Mouse (Mus musculus) midbrain, postnatal 0 days (tissue): ENCODE results near the gene Tinagl1. TPM values are rescaled to one million over a fixed set of nuclear protein-coding genes. Genes with fewer than 3 reads are reported as not detected.
A peak's percentile ranks its signal among the peaks of the same experiment; 100 is the strongest.

Source experiments
- ATAC-seq: fragments of 200-750 bp; cut with Nextera tagmentation; 2 replicates; pipeline ENCODE4 v1.8.0; 2017; ENCODE audit warnings: moderate number of reproducible peaks, mild to moderate bottlenecking, moderate TSS enrichment, moderate library complexity; ENCODE audit not compliant: low FRiP score
- DNase-seq: peaks from one replicate; pipeline ENCODE4 v3.0.0-alpha.2; 2015; ENCODE audit warnings: low spot score
- H3K27ac ChIP-seq: fragments of 300-500 bp; sonication (generic); 2 replicates; pipeline ENCODE4 v1.5.1; 2014; ENCODE audit warnings: low read depth, mild to moderate bottlenecking, low read length, mixed read lengths
- H3K27me3 ChIP-seq: fragments of 300-500 bp; sonication (generic); 2 replicates; pipeline ENCODE4 v1.6.1; 2014; ENCODE audit warnings: low read length, control low read depth, mixed read lengths; ENCODE audit not compliant: insufficient read depth
- H3K36me3 ChIP-seq: fragments of 300-500 bp; sonication (generic); 2 replicates; pipeline ENCODE4 v1.6.1; 2014; ENCODE audit warnings: low read length, control low read depth, mixed read lengths; ENCODE audit not compliant: insufficient read depth
- H3K4me1 ChIP-seq: fragments of 300-500 bp; sonication (generic); 2 replicates; pipeline ENCODE4 v1.6.1; 2014; ENCODE audit warnings: mild to moderate bottlenecking, control low read depth, antibody characterized with exemption, low read length, mixed read lengths; ENCODE audit not compliant: insufficient read depth
- H3K4me2 ChIP-seq: fragments of 300-500 bp; sonication (generic); 2 replicates; pipeline ENCODE4 v1.6.1; 2014; ENCODE audit warnings: low read depth, mild to moderate bottlenecking, low read length, mixed read lengths; ENCODE audit not compliant: poor library complexity, severe bottlenecking
- H3K4me3 ChIP-seq: fragments of 300-500 bp; sonication (generic); 2 replicates; pipeline ENCODE4 v1.5.1; 2014; ENCODE audit warnings: low read depth, mild to moderate bottlenecking, low read length, moderate library complexity
- H3K9ac ChIP-seq: fragments of 300-500 bp; sonication (generic); replicated peaks from 2 replicates; pipeline ENCODE4 v1.6.1; 2014; ENCODE audit warnings: mild to moderate bottlenecking, low read length, moderate library complexity, mixed read lengths; ENCODE audit not compliant: poor library complexity, severe bottlenecking
- H3K9me3 ChIP-seq: fragments of 300-500 bp; sonication (generic); 2 replicates; pipeline ENCODE4 v1.6.1; 2016; ENCODE audit warnings: low read length, control low read depth
- CTCF ChIP-seq: IDR thresholded peaks from 2 replicates; pipeline ENCODE4 v1.5.1; 2016; ENCODE audit warnings: antibody characterized with exemption, mild to moderate bottlenecking
- WGBS: fragments of 180-500 bp; shearing (Covaris S2); extraction: QIAGEN DNeasy Blood & Tissue Kit; methylation state at CpG from one replicate; pipeline ENCODE4 v1.1.7; 2014; 5-methylcytosine and 5-hydroxymethylcytosine counted together
- polyA plus RNA-seq: library from polyadenylated mRNA; unstranded; fragments of >200 nt; fragmentation: Nextera tagmentation; extraction: Ambion mirVana; gene quantifications from 2 replicates; pipeline ENCODE4 v1.2.1, GENCODE M21; 2015
- total RNA-seq: library from RNA; depleted of rRNA; stranded (reverse); fragments of >200 nt; gene quantifications from 2 replicates; pipeline ENCODE4 v1.2.3, GENCODE M21; 2014; rRNA removed

Gene Tinagl1
- 7.2 and 7.5 TPM in 2 replicates for total RNA-seq
- polyA plus RNA-seq: 2.9 and 4.3 TPM in 2 replicates

- peaks cover 24% of the 10 kb centered on the region for H3K27me3 ChIP-seq
- DNase-seq: no peak
- TF ChIP-seq CTCF: no peak
- no peak for ATAC-seq
- no peaks in the 10 kb centered on the region for H3K9me3 ChIP-seq
- H3K27ac ChIP-seq: no peak within 1 kb of the TSS
- peak within 1 kb of the TSS; percentile 8; the same call in 1 of the 2 replicates for H3K4me3 ChIP-seq
- 0 out of 2 replicates have a peak within 1 kb of the TSS, but pooled peaks have one; percentile 18 for H3K4me2 ChIP-seq
- no peaks in the 10 kb centered on the region for H3K36me3 ChIP-seq
- no peak within 1 kb of the TSS; the same call in 1 of the 2 replicates for H3K9ac ChIP-seq
- WGBS: 3% methylated on average over 14 of the region's 14 CpGs
- no peaks in the 10 kb centered on the region for H3K4me1 ChIP-seq
Measured at GRCm38 (mm10) chr4:130175072-130175711, at the start of gene Tinagl1. Gene Tinagl1 (minus strand): TSS chr4:130175122.

- ATAC-seq (no peak), DNase-seq (no peak)
- no peaks in the 10 kb centered on the region for H3K9me3 ChIP-seq
- no peaks in the 10 kb centered on the region for H3K4me1 ChIP-seq
- no peak overlapping the region for H3K4me2 ChIP-seq
- H3K4me3 ChIP-seq: no peak overlapping the region
- H3K27ac ChIP-seq: no peak overlapping the region
- no peak overlapping the region for H3K9ac ChIP-seq
- no peak for TF ChIP-seq CTCF
- H3K36me3 ChIP-seq: no peaks in the 10 kb centered on the region
- no peaks in the 10 kb centered on the region for H3K27me3 ChIP-seq
Measured at GRCm38 (mm10) chr4:130224071-130224470, 49.1 kb upstream of the Tinagl1 start.

GRCm38 (mm10) chr4:130222179-130222578 lies 47.3 kb upstream of the Tinagl1 start, which contains the start of gene Gm853:
Gene Gm853 (minus strand): TSS chr4:130222401.
- Histone ChIP-seq H3K4me3 (no peak within 1 kb of the TSS), H3K27ac (no peak within 1 kb of the TSS), H3K4me1 (no peaks in the 10 kb centered on the region), H3K4me2 (no peak within 1 kb of the TSS), H3K9me3 (no peaks in the 10 kb centered on the region), H3K36me3 (no peaks in the 10 kb centered on the region), H3K9ac (no peak within 1 kb of the TSS), H3K27me3 (no peaks in the 10 kb centered on the region)
- DNase-seq (no peak), ATAC-seq (no peak)
- WGBS: 51% methylated on average over 4 of the region's 4 CpGs
- no peak for TF ChIP-seq CTCF

DNA sequence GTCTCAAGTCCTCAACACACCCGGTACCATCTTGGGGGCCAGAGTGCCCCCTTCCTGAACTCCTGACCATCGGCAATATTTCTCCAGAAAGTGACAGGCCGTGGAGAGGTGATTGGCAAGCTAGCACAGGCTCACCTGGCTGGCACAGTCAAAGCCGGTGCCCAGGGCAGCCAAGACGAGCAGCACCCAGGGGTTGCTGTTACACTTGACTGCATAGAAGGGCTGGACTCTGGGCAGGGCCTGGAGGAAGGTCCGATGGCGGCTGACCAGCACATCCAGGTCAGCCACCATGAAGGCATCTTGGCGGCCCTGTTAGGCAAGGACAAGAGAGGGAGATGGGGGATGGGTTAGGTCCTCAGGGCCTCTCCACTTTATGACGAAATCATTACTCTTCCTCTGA lies 45.3 kb upstream of the Tinagl1 start:
- Histone ChIP-seq H3K27ac (no peak overlapping the region), H3K36me3 (no peaks in the 10 kb centered on the region), H3K4me3 (no peak overlapping the region), H3K4me1 (no peaks in the 10 kb centered on the region), H3K9ac (no peak overlapping the region), H3K27me3 (no peaks in the 10 kb centered on the region), H3K4me2 (no peak overlapping the region), H3K9me3 (no peaks in the 10 kb centered on the region)
- DNase-seq (no peak), ATAC-seq (no peak)
- no peak for TF ChIP-seq CTCF
- 87% methylated on average over 9 of the region's 9 CpGs for WGBS

GRCm38 (mm10) chr4:130215392-130215791 lies 40.5 kb upstream of the Tinagl1 start:
- Histone ChIP-seq H3K27ac (no peak overlapping the region), H3K9me3 (no peaks in the 10 kb centered on the region), H3K4me2 (no peak overlapping the region), H3K4me1 (no peaks in the 10 kb centered on the region), H3K36me3 (no peaks in the 10 kb centered on the region), H3K9ac (no peak overlapping the region), H3K4me3 (no peak overlapping the region), H3K27me3 (no peaks in the 10 kb centered on the region)
- DNase-seq (no peak), ATAC-seq (no peak)
- TF ChIP-seq CTCF: no peak
- 89% methylated on average over 8 of the region's 8 CpGs for WGBS

DNA sequence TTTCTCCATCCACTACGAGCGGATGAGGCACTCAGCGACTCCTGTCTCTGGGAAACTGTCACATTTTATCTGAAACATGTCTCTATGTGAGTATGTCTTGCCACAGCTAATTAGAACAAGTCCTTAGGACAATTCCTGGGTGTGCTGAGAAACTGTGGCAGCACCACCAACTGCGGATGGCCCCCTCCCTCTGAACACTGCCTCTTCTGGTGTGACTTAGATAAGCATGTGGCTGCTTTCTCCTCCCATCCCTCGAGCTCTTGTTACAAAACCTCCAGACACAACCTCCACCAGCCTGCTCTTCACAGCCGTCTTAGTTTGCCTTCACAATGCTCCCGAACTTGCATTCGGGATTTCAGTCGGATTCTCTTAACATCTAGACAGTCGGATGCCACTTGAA lies 38.9 kb upstream of the Tinagl1 start:
- TF ChIP-seq CTCF: no peak
- no peak overlapping the region for H3K27ac ChIP-seq
- DNase-seq (no peak), ATAC-seq (no peak)
- H3K4me2 ChIP-seq: no peak overlapping the region
- H3K4me3 ChIP-seq: no peak overlapping the region
- no peaks in the 10 kb centered on the region for H3K9me3 ChIP-seq
- no peaks in the 10 kb centered on the region for H3K36me3 ChIP-seq
- no peak overlapping the region for H3K9ac ChIP-seq
- 79% methylated on average over 10 of the region's 10 CpGs for WGBS
- H3K4me1 ChIP-seq: no peaks in the 10 kb centered on the region
- H3K27me3 ChIP-seq: no peaks in the 10 kb centered on the region
